Mouse (Mus musculus): ENCODE results near the gene Nudt3.
A peak's percentile ranks its signal among the peaks of the same experiment; 100 is the strongest.
"Not testable (repeated sequence)": the region's sequence is repeated elsewhere in the genome, so short reads cannot be mapped to it uniquely, and the experiment has no call there.

The Nudt3 gene

GRCm38 (mm10) chr17:27623360-27624326 lies at the start of gene Nudt3:
Nudt3 (minus strand) TSS chr17:27623495.
- DNase-seq = peak; percentile 90

GRCm38 (mm10) chr17:27671720-27672119 lies 48.4 kb upstream of the Nudt3 start:
- no peak for DNase-seq

DNA sequence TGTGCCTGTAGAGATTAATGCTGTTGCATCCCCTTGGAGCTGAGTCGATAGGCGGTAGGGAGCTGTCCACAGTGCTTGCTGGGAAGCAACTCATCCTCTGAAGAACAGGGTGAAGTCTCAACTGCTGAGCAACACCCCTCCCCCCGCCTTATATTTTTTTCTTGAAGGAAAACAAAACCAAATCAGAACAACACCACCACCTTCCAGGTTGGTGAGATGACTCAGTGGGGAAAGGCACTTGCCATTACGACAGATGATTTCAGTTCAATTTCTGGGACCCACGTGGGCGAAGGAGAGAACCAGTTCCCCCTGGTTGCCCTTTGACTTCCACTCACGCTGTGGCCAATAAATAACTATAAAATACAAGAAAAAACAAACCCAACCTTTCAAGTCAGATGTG lies 35.5 kb upstream of the Nudt3 start:
- DNase-seq = no peak

GRCm38 (mm10) chr17:27657123-27657522 lies 33.8 kb upstream of the Nudt3 start:
- DNase-seq = peak; percentile 76

- DNase-seq = no peak
Measured at GRCm38 (mm10) chr17:27656414-27656813, 33.1 kb upstream of the Nudt3 start.

GRCm38 (mm10) chr17:27656011-27656399 lies 32.7 kb upstream of the Nudt3 start:
- peak; percentile 70 for DNase-seq

DNA sequence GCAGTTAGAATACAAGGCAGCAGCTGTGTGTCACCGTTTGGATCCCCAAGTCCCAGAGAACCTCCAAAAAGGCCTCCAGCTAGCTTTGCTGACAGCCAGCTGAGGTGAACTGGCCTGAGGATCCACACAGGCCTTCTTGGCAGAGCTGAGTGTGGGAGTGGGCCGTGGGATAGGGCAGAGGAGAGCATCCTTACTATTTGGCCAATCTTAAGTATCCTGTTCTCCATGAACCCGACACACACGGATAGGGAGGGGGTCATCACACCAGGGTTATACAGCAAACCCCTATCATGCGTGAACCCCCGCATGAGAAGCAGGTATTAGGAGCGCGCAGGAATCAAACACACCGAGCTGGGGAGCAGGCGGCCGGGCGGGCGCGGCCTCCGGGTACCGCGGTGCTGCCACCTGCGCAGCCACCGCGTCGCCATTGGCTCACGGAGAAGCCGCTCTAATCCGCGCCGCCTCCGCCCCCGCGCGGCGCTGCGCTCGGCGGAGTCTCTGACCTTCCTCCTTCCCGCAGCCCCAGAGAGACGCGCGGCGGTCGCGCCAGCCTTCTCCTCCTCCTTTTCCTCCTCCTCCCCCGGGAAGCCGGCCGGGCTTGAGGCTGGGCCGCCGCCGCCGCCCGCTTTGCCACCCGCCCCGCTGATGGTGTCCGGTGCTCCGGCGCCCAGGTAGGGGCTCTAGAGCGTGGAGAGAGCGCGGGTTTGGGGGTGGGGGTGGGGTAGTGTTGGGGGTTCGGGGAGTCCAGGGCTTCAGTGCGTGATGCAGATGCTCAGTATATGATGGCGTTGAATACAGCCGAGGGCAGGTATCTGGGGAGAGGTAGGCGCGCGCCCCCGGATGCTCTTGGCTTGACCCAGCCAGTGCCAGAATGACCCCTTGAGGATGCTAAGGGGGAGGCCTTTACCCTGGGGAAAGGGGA lies 32.1 kb upstream of the Nudt3 start, which contains the start of gene Pacsin1:
Gene Pacsin1 (plus strand): TSS at position 421 of the 922 bp plus-strand sequence.
- peak; percentile 89 for DNase-seq

DNA sequence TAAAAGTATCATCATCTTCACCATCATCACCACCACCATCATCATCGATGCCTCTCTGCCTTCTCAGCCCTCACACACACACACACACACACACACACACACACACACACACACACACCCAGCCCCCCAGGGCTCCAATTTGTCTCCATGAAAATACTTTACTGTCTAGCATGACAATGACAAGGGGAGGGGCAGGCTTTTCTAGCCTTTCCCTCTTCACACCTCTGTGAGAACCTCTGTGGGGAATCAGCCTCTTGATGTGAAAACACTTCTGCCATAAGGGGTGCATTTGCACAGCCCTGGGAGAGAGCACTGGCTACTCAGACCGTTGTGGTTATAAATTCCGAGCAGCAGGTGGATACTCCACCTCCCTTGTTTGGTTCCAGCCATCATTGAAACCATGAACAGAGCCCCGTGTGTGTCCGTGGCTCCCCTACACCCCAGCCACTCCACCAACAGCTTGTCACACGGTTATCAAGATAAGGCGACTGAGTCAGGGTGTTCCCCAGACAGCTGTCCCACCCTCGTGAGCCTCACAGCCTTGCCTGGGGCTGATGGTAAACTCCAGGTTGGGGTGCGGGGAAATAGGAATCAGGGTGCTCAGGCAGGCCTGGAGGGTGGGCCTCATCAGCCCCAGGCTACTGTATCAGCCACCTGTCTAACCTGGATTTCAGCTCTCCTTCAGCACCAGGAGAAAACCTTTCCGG lies 30.1 kb upstream of the Nudt3 start:
- DNase-seq = no peak

DNA sequence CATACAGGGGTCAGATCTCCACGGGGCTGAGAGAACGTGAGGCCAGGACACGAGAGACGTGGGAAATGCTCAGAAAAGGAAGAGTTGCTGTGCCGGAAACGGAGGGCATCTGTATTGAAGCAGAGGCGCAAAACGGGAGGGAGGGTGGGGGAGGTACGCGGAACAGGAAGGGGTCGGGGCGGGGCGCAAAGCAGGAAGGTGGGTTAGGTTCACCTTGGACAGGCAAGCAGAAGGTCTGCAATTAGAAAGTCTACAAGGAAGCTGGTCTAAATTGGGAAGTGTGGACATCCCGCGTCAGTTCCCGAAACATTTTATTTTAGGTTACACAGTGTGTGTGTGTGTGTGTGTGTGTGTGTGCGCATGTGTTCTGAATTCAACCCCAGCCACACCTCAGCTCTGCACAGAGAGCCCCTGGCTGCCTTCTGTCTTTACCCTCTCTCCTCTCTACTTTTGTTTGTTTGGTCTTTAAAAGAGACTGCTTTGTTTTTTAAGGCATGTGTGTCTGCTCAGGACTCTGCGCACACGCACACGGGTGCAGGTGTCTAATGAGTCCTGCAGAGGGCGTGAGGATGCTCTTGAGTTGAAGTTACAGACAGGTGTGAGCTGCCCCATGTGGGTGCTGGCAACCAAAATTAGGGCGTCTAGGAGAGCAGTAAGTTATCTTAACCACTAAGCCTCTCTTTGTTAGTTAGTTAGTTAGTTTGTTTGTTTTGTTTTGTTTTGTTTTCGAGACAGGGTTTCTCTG lies 28.9 kb upstream of the Nudt3 start:
- no peak for DNase-seq

DNA sequence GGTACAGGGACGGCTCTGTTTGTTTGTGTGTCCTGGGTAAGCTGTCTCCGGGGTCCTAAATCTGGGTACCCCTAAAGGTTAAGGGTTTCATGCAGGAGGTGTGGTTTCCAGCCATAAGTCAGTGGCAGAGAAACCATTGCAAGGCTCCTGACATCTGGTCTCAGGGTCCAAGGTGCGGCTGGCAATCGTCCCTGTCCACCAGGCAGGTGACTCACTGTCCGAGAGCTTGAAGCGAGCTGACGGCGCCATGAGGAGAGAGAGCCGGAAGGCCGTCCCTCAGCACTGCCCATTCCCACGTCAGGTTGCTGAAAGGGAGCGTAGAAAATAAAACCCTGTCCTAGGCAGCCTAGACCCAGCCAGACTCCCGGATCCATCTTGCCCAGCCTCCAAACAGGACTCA lies 27.3 kb upstream of the Nudt3 start:
- no peak for DNase-seq

- peak; percentile 80 for DNase-seq
Measured at GRCm38 (mm10) chr17:27650160-27650559, 26.9 kb upstream of the Nudt3 start.

DNA sequence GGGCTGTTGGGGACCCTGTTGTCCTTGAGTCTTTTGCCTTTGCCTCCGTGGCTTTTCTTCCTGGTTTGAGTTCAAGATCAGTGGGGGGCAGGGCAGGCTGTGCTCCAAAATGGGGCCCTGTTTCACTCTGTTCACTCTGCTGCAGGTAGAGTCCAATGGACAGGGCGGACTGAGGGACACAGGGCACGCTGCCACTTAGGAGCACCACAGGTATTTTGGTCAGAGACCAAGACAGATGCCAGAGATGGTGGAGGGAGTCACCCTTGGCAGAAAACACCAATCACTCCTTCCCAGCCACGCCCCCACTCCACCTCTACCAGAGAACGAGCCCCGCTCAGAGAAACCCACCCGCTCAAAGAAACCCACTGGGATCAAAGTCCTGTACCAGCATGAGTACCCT lies 22.5 kb upstream of the Nudt3 start:
- no peak for DNase-seq

- DNase-seq = no peak
Measured at GRCm38 (mm10) chr17:27644572-27644971, 21.3 kb upstream of the Nudt3 start.

GRCm38 (mm10) chr17:27643756-27644155 lies 20.5 kb upstream of the Nudt3 start:
- no peak for DNase-seq

DNA sequence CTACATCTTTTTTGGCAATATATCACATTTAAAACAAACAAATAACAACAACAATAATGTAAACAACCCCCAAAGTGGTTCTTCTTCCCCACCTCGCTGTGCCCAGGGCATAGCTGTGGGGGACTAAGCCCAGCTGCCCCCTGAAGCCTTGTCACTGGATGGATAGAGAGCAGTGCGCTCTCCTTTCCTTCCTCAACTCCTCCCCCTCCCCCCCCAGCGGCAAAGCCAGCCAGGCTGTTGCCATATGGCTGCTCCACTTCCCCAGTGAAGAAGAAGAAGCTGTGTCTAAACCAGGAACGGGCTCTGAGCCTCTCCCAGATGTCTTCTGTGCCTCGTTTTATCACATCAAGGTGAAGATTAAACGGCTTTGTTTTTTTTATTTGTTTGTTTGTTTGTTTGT lies 19.8 kb upstream of the Nudt3 start:
- no peak for DNase-seq

DNA sequence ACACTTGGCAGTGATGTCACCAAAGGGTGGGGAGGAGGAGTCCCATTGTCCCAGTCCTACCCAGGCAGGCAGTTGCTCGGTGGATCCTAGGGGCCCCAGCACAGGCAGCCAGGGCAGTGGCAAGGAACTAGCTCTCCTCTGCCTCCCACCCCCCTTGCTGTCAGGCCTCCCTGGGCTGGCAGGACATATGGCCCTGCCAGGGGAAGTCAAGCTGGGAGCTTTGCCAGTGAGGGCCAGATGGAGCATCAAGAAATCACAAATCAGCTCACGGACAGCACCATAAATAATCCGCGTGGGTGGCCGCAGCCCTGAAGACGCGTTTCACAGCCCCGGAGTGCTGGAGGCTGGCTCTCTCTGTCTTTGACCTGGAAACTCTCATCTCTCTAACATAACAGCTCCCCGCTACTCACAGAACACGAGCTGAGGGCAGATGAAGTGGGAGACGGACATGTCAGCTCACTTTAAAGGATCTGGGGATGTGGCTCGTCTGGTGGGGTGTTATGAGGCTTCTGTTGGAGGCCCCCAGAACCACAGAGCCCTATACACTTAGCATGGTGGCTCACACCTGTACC lies 19.3 kb upstream of the Nudt3 start:
- DNase-seq = peak; percentile 97

GRCm38 (mm10) chr17:27639851-27640250 lies 16.6 kb upstream of the Nudt3 start:
- not testable (repeated sequence) for DNase-seq

DNA sequence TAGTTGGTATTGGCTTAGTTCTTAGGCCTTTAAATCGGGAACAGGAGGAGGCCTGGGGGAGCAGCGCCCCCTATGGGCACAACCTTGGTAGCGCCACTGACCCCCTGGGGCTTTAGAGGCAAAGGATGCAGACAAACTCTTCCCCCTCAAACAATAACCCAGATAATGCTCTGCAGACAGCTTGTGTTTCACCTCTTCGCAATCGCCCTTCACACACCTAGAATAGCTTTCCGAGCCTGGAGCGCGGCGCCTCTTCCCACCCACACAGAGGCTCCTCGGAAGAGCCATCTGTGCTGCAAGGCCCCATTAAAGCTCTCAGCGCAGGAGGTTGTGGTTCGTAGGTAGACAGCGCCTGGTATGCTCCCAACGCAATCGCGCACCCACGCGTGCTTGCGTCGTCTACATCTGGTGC lies 15.6 kb upstream of the Nudt3 start:
- DNase-seq = peak; percentile 71

- DNase-seq = no peak
Measured at GRCm38 (mm10) chr17:27637333-27637732, 14.0 kb upstream of the Nudt3 start.

- DNase-seq = no peak
Measured at GRCm38 (mm10) chr17:27636132-27637020, 13.1 kb upstream of the Nudt3 start, which contains the start of gene Rps10. Rps10 (minus strand) TSS chr17:27636669.

- DNase-seq = not testable (repeated sequence)
Measured at GRCm38 (mm10) chr17:27635575-27635903, 12.2 kb upstream of the Nudt3 start.
